Mouse (Mus musculus) gastrocnemius, adult 18-20 months (tissue): Measurements from ENCODE around the gene Eng. TPM values are rescaled to one million over a fixed set of nuclear protein-coding genes. Genes with fewer than 3 reads are reported as not detected.

Experiments used
- DNase-seq: peaks from one replicate; pipeline ENCODE4 v3.0.0; 2021; ENCODE audit warnings: low spot score
- long read RNA-seq, 2 experiments: library from polyadenylated mRNA; stranded (forward); transcript quantifications; one replicate each; pipeline ENCODE4 v2.0.0; 2021
- total RNA-seq, 2 experiments: library from RNA; stranded (reverse); gene quantifications; 2 replicates each; pipeline ENCODE4 v1.2.3; 2021

Gene Eng
- total RNA-seq = 10 to 100 TPM; 21.1 to 34.1 TPM
- long read RNA-seq, experiment 1, transcript Eng-201 (15 exons, 3,422 nt) = major isoform, 25 of 46 reads
- long read RNA-seq, experiment 1, transcript Eng-205 (15 exons, 3,403 nt) = minor isoform, 11 of 46 reads
- long read RNA-seq, experiment 1, partial matches to known transcripts = 7 of 46 reads
- long read RNA-seq, experiment 1, other reads (novel, unspliced or antisense) = 2 of 46 reads
- long read RNA-seq, experiment 2, transcript Eng-201 (15 exons, 3,422 nt) = major isoform, 26 of 42 reads
- long read RNA-seq, experiment 2, partial matches to known transcripts = 5 of 42 reads
- long read RNA-seq, experiment 2, other reads (novel, unspliced or antisense) = 8 of 42 reads

- DNase-seq = peak; percentile 62
Measured at GRCm38 (mm10) chr2:32646379-32647056, at the start of gene Eng. Gene Eng (plus strand): TSS chr2:32646595.

- no peak for DNase-seq
Measured at GRCm38 (mm10) chr2:32596725-32597124, 49.7 kb upstream of the Eng start.

- no peak for DNase-seq
Measured at GRCm38 (mm10) chr2:32597248-32597647, 49.1 kb upstream of the Eng start.

GRCm38 (mm10) chr2:32597699-32598098 lies 48.7 kb upstream of the Eng start:
- DNase-seq = no peak

GRCm38 (mm10) chr2:32598506-32598905 lies 47.9 kb upstream of the Eng start:
- DNase-seq = no peak

- no peak for DNase-seq
Measured at GRCm38 (mm10) chr2:32599409-32599808, 47.0 kb upstream of the Eng start, which contains the start of gene St6galnac6. Gene St6galnac6 (plus strand): TSS chr2:32599709.

GRCm38 (mm10) chr2:32601417-32602065 lies 44.9 kb upstream of the Eng start:
- DNase-seq = no peak

GRCm38 (mm10) chr2:32602600-32603054 lies 43.8 kb upstream of the Eng start:
- DNase-seq = peak; percentile 90

GRCm38 (mm10) chr2:32604631-32605030 lies 41.8 kb upstream of the Eng start:
- DNase-seq = no peak

- DNase-seq = peak; percentile 87
Measured at GRCm38 (mm10) chr2:32606161-32607142, 39.9 kb upstream of the Eng start.

GRCm38 (mm10) chr2:32607262-32607947 lies 39.0 kb upstream of the Eng start:
- no peak for DNase-seq

GRCm38 (mm10) chr2:32608141-32608777 lies 38.1 kb upstream of the Eng start:
- peak; percentile 89 for DNase-seq

GRCm38 (mm10) chr2:32608778-32609435 lies 37.5 kb upstream of the Eng start:
- DNase-seq = no peak

GRCm38 (mm10) chr2:32610610-32611229 lies 35.7 kb upstream of the Eng start:
- peak; percentile 67 for DNase-seq

- DNase-seq = no peak
Measured at GRCm38 (mm10) chr2:32612274-32612673, 34.1 kb upstream of the Eng start.

- no peak for DNase-seq
Measured at GRCm38 (mm10) chr2:32617109-32617508, 29.3 kb upstream of the Eng start.

- DNase-seq = no peak
Measured at GRCm38 (mm10) chr2:32617601-32618000, 28.8 kb upstream of the Eng start.

GRCm38 (mm10) chr2:32618051-32618450 lies 28.3 kb upstream of the Eng start:
- no peak for DNase-seq
